Mouse (Mus musculus) heart, postnatal 10 days (tissue): ENCODE results near the gene Exo1. TPM values are rescaled to one million over a fixed set of nuclear protein-coding genes. Genes with fewer than 3 reads are reported as not detected.

Experiments
- DNase-seq, 2 experiments: peaks; one replicate each; pipeline ENCODE4 v3.0.0; 2021
- intact Hi-C: fragments of 180-260 bp; cut with DNase I; formaldehyde crosslinking; loops from one replicate; pipeline ENCODE4 v1.15.1; 2025
- total RNA-seq, 2 experiments: library from RNA; stranded (reverse); gene quantifications; 2 replicates each; pipeline ENCODE4 v1.2.3; 2021

Exo1 gene
- total RNA-seq, 2 experiments from 2014 or later, result 2.2 to 3.6 TPM

DNA sequence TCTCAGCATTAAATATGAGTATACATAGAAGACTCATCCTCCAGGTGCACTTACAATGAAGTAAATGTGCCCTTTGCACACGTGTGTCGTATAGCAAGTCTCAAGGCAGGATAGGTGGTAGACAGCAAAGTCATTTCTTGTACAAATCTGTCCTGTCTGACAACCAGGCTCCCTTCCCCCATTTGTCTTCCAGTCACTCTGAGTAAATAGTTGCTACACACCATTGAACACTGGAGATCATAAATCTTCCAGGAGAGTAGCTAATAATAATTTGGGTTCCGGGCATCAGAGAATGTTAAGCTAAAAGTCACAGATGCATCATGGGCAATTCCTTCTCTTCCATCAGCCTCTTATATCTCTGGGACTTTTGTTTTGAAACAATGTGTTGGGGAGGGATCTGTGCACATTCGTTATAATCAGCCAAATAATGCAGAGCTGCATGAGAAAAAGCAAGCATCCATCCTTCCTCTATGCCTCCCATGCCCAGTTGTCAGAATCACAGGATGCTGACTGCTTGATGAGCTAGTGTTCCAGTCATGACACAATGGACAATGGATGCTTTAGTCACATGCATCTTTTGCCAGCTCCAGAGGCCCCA lies 66.4 kb downstream of the Exo1 start:
- no peak for DNase-seq
- intact Hi-C loops, result no loop called here

- intact Hi-C loops, result no loop called here
- no peak for DNase-seq
Measured at GRCm38 (mm10) chr1:175950421-175950820, 70.0 kb downstream of the Exo1 start.

- DNase-seq, result no peak
- intact Hi-C loops, result no loop called here
Measured at GRCm38 (mm10) chr1:175950851-175951250, 70.5 kb downstream of the Exo1 start.

DNA sequence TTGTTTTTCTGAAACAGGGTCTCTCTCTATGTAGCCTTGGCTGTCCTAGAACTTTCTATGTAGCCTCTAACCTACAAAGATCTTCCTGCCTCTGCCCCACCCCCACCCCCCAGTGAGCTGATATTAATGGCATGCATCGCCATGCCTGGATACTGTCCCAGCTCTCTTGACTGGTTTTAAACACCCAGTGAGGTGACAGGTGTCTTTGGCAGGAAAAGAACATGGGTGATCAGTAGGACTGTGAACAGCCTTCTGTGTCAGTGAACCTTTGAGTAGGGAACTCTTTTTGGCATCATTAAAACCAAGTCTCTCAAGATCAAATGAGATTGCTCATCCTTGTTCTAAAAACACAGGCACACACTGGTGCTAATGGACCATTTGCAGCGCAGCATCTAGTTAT lies 81.4 kb downstream of the Exo1 start:
- intact Hi-C loops, result no loop called here

More for the DNA sequence above, 81.4 kb downstream of the Exo1 start:
- no peak for DNase-seq

Other genes starting within 250 kb of the Exo1 start
- gene Opn3, start 187.8 kb upstream of the Exo1 start, total RNA-seq, result 1 to 10 TPM; 7.0 to 7.7 TPM
- gene Chml, start 187.7 kb upstream of the Exo1 start, total RNA-seq, result 10 to 100 TPM; 12.5 to 13.4 TPM
- not detected for gene Wdr64, start 182.0 kb upstream of the Exo1 start, total RNA-seq
- gene Gm38100, start 39.7 kb downstream of the Exo1 start, total RNA-seq, result not detected
- not detected for gene Rbm8a2, start 98.5 kb downstream of the Exo1 start, total RNA-seq